Mouse (Mus musculus) ES-Bruce4 (cell line): Measurements from ENCODE around the gene 2810006K23Rik.

Experiments
- CTCF ChIP-seq: IDR thresholded peaks from one replicate; pipeline ENCODE4 v1.8.1; 2011; ENCODE audit warnings: low read depth, low read length
- EP300 ChIP-seq: IDR thresholded peaks from 2 replicates; pipeline ENCODE4 v1.6.1; 2011; ENCODE audit warnings: low read depth, low read length; ENCODE audit not compliant: insufficient read depth
- POLR2A ChIP-seq: IDR thresholded peaks from one replicate; pipeline ENCODE4 v1.8.1; 2011; ENCODE audit warnings: low read length; ENCODE audit not compliant: insufficient read depth

- no peak for TF ChIP-seq EP300
- TF ChIP-seq CTCF: no peak
- no peak for TF ChIP-seq POLR2A
Measured at GRCm38 (mm10) chr5:124354574-124355424, 26.9 kb downstream of the 2810006K23Rik start.
